Mouse (Mus musculus) cerebellum, postnatal 25 days (tissue): Measurements from ENCODE around the gene B4galnt4.

Experiments used
- DNase-seq, 2 experiments: peaks; one replicate each; pipeline ENCODE4 v3.0.0; 2021; ENCODE audit warnings: mixed read lengths in 2 of 2

The B4galnt4 gene

DNA sequence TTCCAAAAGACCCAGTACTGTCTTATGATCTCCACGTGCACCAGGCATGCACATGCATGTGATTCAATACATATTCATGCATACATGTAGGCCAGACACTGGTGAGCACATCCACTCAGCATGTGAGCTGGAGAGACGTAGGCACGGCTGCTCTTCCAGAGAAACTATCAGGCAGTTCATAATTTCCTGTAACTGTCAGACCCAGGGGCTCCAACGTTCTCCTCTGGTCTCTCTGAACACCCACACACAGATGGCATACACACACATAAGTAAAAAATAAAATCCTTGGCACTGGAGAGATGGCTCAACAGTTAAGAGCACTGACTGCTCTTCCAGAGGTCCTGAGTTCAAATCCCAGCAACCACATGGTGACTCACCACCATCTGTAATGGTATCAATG, 12.9 kb downstream of the B4galnt4 start:
- DNase-seq: no peak

GRCm38 (mm10) chr7:141077841-141078240, 16.9 kb downstream of the B4galnt4 start, which contains the start of gene Pkp3:
TSS of gene Pkp3 (plus strand) at chr7:141078218.
- DNase-seq: no peak

DNA sequence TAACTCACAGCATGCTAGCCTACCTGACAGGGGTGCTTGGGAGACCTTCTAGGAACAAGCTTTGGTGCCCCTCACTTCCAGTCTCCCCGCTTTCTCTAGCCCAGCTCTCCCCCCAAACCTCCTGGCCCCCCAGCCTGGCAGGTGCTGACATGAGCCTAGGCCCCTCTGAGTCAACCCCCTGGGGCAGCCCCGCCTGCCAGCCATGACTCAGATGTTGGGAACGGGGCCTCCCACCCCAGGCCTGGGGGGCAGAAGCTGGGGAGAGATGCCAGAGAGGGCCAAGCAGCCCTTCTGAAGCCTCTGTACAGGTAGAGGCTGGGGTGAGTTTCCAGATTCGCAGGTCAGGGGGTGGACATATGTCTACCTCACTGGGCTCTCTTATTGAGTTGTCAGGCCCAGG, 18.0 kb downstream of the B4galnt4 start:
- DNase-seq: no peak

DNA sequence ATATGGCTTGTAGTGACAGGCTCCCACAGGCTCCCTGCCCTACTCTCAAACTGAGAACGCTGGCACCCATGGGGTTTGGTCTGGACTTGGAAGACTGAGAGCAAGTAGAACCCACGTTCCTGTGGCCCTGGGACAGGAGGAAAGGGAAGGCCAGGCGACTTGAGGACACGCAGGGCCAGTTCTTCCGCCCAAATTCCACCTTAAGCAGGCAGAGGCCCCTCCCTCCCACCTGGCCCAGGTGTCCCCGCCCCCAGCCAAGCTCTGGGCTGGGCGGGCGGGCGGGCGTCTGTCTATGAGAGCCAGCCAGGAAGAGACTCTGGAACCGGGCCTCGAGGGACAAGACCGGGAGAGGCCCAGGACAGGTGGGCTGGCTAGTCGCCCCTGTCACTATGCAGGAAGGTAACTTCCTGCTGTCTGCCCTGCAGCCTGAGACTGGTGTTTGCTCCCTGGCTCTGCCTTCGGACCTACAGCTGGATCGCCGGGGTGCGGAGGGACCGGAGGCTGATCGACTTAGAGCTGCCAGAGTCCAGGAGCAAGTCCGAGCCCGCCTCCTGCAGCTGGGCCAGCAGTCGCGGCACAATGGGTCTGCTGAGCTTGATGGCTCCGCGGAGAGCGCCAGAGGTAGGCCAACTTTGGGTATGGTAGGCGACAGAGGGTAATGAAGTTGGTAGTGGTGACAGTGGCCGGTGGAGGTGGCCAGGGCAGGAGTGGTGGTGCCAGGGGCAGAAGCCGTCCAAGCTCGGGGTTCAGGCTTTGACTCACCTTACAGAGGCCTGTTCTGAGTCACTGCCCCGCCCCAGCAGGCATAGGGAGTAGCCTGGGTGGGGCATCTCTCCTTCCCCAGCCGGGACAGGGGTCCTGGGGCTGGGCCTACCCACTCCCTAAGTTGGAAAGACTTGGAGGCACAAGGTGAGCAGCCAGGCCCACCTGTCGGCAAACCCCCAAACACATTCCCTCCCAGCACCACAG, 18.9 kb downstream of the B4galnt4 start:
- DNase-seq: no peak

GRCm38 (mm10) chr7:141087894-141088293, 27.0 kb downstream of the B4galnt4 start:
- DNase-seq: no peak

DNA sequence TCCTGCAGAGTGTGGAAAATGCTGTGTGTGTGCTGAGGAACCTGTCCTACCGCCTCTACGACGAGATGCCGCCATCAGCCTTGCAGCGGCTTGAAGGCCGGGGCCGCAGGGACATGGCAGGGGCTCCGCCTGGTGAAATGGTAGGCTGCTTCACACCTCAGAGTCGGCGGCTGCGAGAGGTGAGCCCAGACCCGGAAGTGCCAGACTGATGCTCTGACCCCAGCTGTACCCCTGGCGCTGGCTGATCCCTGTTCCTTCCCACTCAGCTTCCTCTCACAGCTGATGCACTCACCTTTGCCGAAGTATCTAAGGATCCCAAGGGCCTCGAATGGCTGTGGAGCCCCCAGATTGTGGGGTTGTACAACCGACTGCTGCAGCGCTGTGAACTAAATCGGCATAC, 27.6 kb downstream of the B4galnt4 start:
- no peak for DNase-seq

DNA sequence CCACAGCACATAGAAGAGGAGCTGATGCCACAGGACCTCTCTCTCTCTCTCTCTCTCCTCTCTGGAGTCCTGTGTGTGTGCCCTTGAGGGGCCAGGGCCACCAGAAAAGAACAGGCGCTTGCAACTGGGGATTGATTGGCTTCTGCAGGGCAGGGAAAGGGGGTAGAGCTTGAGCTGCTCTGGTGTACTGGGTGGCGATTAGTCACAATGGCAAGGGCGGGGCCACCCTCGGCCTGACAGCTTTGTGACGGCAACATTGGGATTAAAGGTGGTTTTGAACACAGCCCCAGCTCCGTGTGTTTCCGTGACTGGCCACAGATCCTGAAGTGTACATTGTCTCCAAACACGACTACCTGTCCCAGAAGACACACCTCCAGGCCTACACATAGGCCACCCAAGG, 29.3 kb downstream of the B4galnt4 start:
- DNase-seq: no peak

GRCm38 (mm10) chr7:141092051-141092735, 31.3 kb downstream of the B4galnt4 start:
- DNase-seq: peak; percentile 73 to 85

DNA sequence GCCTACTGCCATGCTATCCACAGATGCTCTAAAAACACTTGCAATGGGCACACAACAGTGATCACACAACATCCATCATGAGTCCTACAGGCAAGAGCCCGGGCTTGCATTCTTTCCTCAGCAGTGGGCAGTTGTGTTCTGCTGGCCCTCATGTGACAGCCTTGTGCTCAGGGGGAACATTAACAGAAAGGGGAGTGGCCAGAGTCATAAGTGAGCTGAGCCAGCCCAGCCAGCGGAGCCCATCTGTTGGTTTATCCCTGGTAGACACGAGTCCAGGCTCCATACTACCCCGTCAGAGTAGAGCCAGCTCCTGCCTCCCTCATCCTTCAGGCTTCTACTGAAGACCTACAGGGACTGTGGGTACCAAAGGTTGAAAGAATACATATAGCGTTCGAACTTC, 33.0 kb downstream of the B4galnt4 start:
- no peak for DNase-seq

DNA sequence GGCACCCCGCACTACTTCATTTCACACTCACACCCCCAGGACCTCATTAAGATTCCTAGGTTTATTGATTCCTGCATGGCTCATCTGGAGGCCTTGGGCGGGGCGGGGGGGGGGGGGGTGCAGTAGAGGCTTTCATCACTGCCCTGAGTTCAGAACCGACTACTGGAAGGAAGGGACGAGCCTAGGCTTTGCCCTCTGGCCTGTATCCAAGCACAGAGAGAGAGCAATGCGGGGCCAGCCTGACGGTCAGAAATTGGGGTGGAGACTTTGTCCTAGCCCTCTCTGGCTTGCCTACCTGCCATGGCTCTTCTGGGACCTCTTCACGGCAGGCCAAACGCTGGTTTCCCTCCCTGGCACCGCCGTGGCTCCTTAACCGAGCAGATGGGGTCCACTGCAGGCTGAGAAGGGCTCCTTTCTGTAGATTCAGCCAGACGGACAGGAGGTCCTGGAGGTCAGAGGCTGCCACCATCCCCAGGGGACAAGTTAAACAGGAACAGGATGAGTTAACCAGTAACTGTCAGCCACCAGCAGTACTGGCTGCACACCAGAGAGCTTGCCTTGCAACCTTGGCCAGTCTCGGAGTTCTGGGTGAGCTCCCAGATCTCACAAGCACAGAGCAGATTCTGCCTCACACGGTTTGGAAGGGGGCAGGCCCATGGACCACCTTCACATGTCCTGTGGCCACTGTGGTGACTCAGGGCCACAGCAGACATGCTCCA, 33.7 kb downstream of the B4galnt4 start:
- DNase-seq: no peak

DNA sequence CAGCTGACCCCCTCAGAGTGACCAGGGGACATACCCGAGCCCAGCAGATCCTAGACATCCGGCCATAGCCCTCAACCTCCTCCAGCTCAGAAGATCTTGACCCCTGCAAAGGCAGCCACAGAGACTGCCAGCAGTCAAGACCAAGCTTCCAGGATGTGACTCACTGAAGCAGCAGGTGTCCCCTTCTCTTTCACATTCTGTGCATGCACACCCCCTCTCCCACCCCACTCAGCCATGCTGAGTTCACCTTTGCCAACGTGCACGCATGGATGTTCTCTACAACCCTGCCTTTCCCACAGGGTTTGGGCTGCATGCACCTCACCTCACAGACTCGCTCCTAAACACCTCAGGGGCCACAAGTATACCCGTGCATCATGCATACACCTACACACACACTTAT, 35.1 kb downstream of the B4galnt4 start:
- DNase-seq: no peak

GRCm38 (mm10) chr7:141096649-141097056, 35.7 kb downstream of the B4galnt4 start:
- DNase-seq: no peak

- DNase-seq: no peak
These were observed 36.3 kb downstream of the B4galnt4 start for GRCm38 (mm10) chr7:141097177-141097576.

DNA sequence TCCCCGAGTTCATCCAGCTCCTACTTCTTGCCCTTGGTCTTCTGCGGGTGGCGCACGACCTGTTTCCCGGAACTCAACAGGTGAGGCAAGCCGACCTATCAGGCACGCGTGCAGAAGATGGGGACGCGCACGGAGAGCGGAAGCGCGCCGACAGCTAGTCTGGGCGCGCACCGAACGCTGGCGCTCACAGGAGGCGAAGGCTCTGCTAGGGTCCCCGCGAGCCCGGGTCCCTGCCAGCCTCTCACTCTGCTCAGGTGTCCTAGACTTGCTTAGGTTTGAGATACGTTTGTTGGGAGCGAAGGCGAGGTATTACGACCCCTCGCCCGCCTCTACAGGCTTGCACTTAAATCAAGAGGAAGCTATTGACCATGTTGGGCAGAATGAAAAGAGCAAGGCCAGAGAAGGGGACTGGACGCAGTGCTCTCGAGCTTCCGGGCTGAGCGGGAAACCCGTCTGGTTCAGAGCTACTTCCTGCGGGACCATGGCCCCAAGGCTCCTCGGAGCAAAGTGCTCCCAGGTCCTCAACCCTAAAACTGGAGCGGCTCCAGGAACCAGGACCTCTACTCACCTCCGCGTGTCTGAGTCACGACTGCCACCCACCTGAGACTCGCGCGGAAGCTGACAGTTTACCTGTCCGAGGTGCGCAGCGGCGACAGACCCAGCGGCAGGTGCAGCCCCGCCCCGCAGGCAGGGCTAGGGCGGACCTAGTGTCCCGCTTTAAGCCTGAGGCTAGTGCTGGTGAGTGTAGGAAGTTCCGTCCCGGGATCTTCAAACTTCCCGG, 39.2 kb downstream of the B4galnt4 start, which contains the start of gene Sigirr:
Sigirr (minus strand) TSS at position 662 of the 781 bp plus-strand sequence.
- peak; percentile 43 to 65 for DNase-seq

- no peak for DNase-seq
These were observed 42.3 kb downstream of the B4galnt4 start for GRCm38 (mm10) chr7:141103161-141103560.

DNA sequence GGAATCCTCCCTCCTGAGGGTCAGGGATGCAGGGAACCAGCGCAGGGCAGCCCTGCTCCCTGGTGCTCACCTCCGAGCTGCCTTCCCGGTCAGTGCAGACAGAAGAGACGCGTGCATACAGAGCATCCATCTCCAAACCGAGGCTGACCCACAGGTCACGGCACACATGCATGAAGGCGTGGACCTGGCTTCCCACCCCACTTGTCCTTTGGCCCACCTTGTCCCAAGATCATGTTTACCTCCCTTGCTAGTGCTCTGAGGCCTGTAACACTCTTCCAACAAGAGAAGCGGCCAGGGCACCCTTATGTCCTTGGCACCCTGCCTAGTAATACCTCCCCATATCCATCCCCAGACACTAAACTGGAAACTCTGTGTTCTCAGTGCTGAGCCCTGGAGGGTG, 55.0 kb downstream of the B4galnt4 start:
- no peak for DNase-seq

DNA sequence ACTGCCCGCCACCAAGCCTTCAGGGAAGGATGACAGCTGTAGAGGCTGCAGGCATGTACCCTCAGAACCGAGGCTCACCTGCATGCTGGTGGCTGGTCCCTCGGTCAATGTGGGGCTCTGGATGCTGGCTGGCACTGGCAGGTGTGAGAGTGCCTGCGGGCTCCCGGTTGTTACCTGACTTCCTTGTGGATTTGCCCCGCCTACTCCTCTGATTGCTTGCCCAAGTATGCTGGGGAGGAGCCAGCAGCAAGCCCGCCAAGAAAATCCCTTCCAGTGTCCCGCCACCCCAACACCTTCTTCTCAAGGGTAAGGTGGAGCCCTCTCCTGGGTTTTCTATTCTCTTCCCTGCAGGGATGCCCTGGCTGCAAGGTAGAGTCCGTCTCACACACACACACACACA, 56.7 kb downstream of the B4galnt4 start, which contains the start of gene Ano9:
Ano9 (minus strand) TSS at position 171 of the 400 bp plus-strand sequence.
- DNase-seq: no peak

- DNase-seq: no peak
These were observed 58.6 kb downstream of the B4galnt4 start for GRCm38 (mm10) chr7:141119487-141119886.

DNA sequence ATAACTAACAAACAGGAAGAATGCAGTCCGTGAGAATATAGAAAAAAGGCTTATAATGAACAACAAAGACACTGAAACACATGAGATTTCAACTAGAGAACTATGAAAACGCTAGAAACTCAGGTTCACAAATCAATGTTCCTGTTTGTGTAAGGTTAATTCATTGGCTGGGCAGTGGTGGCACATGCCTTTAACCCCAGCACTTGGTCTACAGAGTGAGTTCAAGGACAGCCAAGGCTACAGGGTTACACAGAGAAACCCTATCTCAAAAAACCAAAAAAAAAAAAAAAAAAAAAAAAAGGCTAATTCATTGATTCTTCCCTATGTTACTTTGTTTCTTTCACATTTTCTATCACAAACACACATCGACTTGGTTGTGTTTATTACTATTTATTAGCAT, 59.7 kb downstream of the B4galnt4 start:
- no peak for DNase-seq

- no peak for DNase-seq
These were observed 60.2 kb downstream of the B4galnt4 start for GRCm38 (mm10) chr7:141121051-141121531.
